Mouse (Mus musculus) C2C12 (cell line): ENCODE measurements around the gene Rbp4. TPM values are rescaled to one million over a fixed set of nuclear protein-coding genes. Genes with fewer than 3 reads are reported as not detected.

Experiments used
- polyA plus RNA-seq: library from polyadenylated mRNA; unstranded; fragments of >200 nt; fragmentation: generic; extraction: Trizol; gene quantifications from one replicate; pipeline ENCODE4 v1.2.1, GENCODE M21; 2012; ENCODE audit warnings: missing spikeins

Gene Rbp4
- polyA plus RNA-seq, 1 experiment = 0.35 TPM

Other genes with a start within 250 kb of the Rbp4 start
- gene Myof, start 81.7 kb downstream of the Rbp4 start, polyA plus RNA-seq = 125 TPM
- 11.7 TPM for gene Cep55, start 70.3 kb downstream of the Rbp4 start, polyA plus RNA-seq
- gene Ffar4, start 28.2 kb downstream of the Rbp4 start, polyA plus RNA-seq = not detected
- not detected for gene Pde6c, start 7.5 kb upstream of the Rbp4 start, polyA plus RNA-seq
- gene Fra10ac1, start 98.9 kb upstream of the Rbp4 start, polyA plus RNA-seq = 4.6 TPM
- not detected for gene Lgi1, start 139.3 kb upstream of the Rbp4 start, polyA plus RNA-seq